Mouse (Mus musculus): ENCODE measurements around the gene LTO1. TPM values are rescaled to one million over a fixed set of nuclear protein-coding genes. Genes with fewer than 3 reads are reported as not detected.

The LTO1 gene
- total RNA-seq, 2 experiments from 2014 or later: 23.7 to 25.8 TPM

Other genes starting within 250 kb of the LTO1 start
- 1 to 10 TPM; 2.4 to 4.6 TPM for gene Ano1, start 163.1 kb upstream of the LTO1 start, total RNA-seq (2021)
- not detected for gene Fgf3, start 77.0 kb upstream of the LTO1 start, total RNA-seq (2021)
- gene Fgf4, start 67.7 kb upstream of the LTO1 start, total RNA-seq (2021): not detected
- gene Fgf15, start 18.6 kb upstream of the LTO1 start, total RNA-seq (2021): not detected
- gene Ccnd1, start 24.8 kb downstream of the LTO1 start, total RNA-seq (2021): 10 to 100 TPM; 52.4 to 53.8 TPM